Mouse (Mus musculus): Measurements from ENCODE around the gene Slit2.

The Slit2 gene

DNA sequence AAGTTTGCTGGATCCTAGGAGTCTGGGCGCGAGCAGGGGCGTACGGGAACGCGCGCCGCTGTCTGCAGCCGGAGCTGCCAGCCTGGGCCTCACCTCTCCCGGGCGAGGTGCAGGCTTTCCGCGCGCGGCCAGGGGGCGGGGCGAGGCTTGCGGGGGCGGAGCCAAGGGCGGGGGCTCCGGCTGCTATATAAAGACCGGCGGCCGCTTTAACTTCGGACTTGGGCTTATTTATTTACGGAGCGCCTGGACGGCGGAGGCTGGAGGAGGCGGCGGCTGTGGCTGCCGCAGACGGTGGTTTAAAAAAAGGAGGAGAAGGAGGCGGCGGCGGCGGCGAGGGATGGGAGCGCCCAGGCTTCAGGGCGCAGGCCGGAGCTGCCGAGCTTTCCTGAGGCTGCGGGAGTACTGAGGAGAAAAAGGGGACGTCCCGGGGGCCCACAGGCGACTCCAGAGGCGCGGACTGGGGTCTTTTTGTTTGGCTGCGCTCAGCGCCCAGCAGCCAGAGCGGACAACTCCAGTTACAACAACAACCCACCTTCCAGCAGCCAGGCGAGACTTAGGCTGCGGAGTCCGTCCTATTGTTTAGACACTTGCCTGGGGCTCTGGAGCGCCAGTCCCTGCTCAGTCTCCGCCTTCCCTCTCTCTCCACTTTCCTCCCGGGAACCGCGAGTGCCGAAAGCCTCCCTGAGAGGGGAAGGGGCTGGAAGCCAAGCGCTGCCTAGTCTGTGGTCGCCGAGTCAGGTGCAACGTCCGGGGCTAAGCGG lies at the start of gene Slit2:
Gene Slit2 (plus strand): TSS at position 198 of the 761 bp plus-strand sequence.
- DNase-seq (ENCODE audit: low read depth, low spot score) = no peak

DNA sequence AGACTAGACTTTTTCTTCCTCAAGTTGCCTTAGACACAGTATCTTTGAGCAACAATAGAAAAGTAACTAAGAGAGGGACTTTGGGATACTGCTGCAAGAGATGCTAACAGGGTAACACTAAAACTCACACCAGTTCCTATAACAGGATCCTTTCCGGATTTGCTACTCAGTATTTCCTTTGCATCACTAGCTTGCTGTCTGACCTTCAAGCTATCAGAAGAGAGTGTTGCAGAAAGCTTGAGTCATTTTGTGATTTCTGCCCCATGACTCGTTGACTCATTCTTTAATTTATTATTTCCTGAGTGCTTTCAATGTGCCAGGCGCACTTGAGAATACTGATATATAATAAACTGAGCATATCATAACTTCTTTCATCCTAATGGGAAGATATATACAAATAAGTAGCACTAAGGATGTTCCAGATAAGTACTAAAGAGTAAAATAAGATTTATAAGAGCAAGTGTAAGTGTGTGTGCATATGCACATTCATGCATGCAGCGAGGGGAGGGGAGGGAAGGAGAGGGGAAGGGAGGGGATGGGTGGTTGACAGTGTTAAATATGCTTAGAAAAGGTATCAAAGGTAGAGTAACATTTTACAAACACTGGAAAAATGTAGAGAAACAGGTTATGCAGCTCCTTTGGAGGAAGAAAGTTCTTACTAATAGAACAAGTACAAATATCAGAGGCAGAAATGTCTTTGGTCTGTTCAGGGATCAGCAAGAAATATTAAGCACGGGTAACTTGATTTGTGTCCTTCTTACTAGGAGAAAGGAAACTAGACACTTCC lies 44.2 kb upstream of the Slit2 start:
- no peak for DNase-seq (ENCODE audit: low read depth, low spot score)

DNA sequence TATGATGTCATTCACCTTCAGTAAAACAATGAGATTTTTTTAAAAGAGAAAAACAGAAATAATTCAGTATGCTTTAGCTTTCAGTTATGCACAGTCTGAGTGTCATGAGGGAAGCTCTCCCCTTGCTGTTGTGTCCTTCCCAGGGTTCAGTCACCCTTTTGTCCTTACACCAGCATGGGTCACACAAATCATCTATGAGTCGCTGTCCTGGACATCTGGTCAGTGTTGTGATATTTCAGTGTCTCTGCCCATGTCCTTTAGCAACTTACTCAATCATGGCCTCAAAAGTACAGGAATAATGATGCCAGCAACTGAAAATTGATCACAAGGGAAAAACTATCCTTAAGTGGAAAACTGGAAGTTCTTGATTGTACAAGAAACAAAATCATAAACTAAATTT lies 26.5 kb upstream of the Slit2 start:
- DNase-seq (ENCODE audit: low read depth, low spot score) = no peak

DNA sequence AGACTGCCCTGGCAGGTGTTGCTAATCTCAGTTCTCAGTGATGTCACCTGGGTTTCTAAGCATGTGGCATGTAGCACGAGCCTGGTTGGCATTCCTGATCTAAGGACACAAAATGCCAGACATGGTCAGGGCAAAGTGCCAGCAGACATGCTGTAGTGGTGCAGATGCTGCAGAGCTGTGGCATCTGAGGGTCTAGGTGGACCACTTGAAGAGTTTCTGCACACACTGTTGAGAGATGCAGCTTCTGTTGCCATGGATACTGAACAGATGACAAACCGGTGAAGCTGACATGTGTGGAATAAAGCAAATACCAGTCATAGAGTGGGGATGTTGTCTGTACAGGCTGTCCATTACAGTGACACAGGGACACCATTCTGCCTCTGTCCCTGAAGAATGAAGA lies 7.1 kb upstream of the Slit2 start:
- DNase-seq (ENCODE audit: low read depth, low spot score) = no peak

DNA sequence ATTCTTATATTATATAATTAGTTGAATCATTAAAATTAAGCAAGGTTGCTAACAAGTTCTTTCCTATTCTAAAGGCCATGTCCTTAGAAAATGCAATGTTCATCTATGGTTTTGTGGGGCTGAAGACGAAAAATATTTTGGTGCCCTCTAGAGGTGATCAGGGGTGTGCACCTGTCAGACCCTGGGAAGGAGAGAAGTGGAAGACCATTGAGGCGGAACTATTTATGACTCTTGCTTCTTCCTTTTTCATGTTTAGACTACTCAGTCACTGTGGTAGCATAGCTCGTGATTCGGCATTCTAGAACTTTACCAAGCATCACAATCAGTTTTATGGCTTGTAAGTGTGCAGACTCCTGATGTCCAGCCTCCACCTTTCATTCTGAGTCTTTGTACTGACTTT lies 3.6 kb upstream of the Slit2 start:
- DNase-seq (ENCODE audit: low read depth, low spot score) = no peak

DNA sequence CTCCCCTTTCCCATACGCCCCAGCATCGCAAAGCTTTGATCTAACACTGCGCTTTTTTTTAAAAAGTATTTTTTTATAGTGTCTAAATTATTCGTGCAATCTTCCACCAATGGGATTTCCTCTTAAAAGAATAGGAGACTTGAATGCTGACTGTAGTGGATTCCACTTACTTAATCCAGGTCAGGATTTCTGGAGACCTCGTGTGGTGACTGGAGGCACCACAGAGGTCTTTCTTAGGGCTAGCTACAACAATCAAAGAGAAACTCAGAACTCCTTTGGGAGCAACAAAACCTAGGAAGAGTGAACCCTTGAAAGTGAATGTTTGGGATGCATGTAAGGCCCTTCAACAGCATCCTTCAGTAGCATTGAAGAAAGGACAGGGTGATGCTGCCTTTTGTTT lies 2.5 kb upstream of the Slit2 start:
- no peak for DNase-seq (ENCODE audit: low read depth, low spot score)

DNA sequence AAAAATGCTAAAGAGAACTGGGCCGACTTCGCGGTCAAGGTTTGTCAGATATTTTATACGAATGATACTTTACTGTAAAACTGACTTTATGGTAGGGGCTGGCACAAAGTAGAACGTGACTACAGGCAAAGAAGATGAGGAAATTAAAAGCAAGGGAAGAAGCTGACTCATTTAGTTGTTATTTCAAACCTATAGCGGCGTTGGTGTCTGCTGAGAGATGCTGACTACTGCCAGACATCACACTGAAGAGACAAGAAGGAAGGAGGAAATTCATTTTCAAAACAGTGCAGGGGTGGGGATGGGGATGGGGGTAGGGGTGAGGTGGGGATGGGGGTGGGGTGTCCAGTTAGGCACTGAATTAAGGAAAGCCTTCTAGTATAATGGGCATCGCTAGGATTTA lies 987 bp upstream of the Slit2 start:
- no peak for DNase-seq (ENCODE audit: low read depth, low spot score)

DNA sequence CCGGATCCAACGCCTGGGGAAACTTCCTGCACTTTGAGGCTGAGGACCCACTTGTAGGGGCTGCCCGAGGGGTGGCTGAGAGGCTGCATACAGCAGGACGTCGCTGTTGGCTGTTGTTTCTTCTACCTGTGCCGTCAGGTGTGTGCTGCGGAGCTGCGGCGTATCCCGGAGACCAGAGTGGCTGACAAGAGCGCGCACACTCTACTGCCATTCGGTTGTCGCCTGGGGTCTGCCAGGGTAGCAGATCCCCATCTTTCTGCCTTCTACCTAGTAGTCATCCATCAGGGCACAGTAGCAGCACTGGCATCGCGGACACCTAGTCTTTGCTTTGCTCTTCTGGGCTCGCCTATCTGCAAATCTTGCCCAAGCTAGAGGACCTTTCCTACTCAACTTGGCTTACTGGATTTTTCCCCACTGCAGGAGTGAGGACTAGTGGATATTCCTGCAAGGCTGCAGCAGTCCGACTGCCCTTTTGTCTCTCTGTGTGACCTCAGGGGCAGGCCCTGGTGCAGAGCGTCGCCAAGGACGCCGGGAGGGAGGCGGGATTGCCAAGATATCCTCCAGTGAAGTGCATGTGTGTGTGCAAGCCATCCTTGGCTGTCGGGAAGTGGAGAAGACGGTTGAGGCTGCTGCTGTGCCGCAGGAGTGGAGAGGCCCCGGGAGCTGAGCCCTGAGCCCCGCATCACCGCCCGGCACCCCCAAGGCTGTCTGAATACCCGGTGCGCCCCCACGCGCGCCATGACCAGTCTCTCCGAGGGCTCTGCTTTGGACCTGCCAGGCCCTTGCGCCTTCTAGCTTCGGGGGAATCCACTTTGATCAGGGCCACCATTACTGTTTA lies 1.0 kb downstream of the Slit2 start:
- DNase-seq (ENCODE audit: low read depth, low spot score) = no peak

DNA sequence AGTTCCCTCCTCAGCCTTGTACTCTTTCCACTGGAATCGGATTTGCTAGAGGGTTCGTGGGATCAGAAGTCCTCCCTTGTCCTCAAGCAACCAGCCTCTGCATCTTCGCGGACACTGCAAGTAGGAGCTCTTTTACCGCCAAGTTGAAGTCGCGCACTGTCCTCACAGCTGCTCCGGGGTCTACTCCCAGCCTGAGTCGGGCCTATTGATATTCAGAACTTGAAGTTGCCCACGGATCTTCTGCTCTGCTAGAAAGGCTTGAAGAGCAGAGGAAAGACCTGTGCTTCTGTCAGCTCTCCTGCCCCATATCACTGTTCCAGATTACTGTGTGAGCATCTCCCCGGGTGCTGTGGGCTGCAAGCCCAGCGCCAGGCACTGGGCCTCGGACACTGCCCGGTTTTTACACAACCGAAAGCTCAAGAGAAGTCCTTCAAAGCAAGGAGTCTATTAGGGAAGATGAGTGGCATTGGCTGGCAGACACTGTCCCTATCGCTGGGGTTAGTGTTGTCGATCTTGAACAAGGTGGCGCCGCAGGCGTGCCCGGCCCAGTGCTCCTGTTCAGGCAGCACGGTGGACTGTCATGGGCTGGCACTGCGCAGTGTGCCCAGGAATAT lies 1.8 kb downstream of the Slit2 start:
- DNase-seq (ENCODE audit: low read depth, low spot score) = no peak

DNA sequence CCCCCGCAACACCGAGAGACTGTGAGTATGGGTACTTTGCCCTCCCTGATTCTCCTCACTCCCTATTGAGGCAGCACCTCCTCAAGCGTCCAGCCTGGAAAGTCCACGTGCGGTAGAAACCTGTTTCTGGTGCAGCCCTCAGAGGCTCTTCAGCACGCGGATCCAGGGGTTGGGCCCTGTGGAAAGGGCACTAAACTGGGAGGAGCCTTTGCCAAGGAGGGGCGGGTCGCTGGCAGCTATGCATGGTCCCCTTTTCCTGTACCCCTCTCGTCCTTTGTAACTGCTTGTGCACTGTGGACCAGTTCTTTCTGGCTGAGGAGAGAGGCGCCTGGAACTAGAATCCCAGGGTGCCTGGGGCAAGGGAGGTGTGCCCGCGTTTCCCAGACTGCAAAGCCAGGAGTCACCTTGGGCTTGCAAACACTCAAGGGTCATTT lies 2.3 kb downstream of the Slit2 start:
- no peak for DNase-seq (ENCODE audit: low read depth, low spot score)

DNA sequence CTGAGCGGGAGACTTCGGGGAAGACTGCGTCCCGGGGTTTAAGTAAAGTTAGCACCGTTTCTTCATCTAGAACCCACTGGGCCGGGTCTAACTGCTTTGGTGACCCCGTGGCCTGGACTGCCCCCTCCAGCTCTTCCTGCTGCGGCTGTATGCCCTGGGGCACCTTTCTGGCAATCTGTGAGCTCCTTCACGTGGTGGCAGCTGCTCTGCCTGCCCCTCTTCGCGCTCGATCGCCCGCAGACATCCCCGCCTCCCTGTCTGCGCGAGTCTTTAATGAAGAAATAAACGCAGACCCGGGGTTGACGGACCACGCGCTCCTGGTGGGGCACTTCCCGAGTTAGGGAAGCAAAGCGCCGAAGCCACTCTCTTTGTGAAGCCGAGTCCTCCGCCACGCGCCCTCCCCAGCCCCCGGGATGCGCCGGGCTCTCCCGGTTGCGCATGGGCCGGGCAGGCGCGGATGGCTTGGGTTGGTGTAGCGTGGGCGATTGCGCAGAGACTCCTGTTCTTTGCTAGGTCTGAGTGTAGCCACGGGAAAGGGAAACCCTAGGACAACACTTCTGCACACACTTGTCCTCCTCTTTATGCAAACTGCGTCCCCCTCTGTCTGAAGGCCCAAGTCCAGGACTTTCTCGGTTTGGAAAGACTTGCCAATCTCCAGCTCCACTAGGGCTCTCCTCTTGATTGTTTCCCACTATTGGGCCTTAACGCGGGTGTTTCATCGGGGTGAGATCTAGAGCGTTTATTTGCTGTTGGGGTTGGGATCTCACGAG lies 3.1 kb downstream of the Slit2 start:
- DNase-seq (ENCODE audit: low read depth, low spot score) = no peak

DNA sequence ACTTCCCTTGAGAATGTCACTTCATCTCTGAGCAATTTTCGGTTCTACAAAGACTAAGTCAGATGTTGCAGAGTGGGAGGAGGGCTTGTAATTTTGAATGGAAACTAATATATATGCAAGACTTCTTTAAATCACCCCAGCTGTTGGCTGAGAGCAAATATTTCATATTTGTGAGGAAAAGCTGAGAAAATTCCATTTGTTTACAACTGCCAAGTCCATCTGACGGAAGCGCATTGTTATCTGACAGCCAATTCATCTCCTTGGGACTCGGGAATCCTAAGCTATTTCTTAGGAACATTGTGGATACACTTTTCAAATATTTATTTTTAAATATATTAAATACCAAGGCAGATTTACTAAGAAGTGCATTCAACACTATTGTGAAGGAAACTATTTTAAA lies 8.0 kb downstream of the Slit2 start:
- no peak for DNase-seq (ENCODE audit: low read depth, low spot score)

DNA sequence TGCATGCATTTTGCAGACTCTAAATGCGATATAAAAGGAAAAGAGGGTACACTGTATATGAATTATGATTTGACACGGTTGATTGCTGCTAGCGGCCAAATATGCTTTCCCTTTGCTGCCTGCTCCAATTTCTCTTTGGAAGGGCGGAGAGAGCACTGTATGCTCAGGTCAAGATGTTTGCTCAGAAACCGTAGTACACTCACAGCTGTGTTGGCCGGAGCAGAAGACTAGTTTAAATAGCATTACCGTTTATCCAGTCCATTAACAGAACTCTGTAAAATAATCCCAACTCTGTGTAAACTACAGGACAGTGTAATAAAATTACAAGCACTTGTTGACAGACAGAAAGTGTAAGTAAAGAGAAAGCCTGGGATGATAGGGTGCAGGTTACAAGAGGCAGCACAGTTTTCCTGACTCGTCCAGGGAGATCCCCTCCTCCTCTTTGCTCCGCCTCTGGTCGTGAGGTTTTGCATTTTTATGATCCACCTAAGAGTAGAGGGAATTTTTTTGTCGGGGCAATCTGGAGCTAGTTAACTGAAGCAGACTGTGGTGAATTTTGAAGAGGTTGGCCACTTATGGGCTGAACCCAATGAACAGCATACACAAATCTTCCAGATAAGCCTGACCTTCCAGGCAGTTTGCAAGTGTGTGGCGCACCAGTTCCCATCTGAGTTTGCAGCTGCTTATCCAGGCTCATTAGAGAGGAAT lies 20.9 kb downstream of the Slit2 start:
- no peak for DNase-seq (ENCODE audit: low read depth, low spot score)

DNA sequence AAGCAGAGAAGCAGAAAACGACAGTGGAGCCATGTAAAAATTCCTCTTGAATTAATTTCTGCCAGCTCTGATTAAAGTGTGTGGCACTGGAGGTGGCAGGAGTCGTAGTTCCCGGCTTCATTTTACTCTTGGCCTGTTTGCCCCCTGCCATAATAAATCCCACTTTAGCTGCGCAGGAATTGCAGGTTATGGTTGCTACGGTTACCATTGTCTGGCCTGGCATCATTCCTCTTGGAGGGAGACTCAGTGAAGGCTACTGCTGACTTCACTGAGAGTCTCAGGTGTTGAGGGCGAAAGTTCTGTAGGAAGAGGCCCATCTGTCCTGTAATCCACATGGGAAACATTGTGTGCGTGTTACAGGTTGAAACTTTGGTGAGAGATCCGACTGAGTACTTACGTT lies 22.6 kb downstream of the Slit2 start:
- DNase-seq (ENCODE audit: low read depth, low spot score) = no peak

DNA sequence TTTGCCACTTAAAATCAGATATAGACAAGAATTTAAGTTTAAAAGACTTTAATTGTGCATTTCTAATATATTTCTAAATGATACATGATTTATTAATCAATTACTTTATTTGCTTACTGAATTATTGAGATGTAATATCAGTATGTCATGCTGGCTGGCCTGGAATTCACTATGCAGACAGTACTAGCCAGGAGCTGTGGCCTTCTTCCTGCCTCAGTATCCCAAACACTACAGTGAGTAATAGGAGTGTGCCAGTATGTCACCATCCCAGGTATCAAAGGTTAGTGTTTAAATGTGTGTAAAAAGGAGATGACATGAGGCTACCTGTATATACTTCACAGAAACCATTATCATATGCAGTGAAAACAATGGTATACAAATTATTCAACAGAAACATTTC lies 23.1 kb downstream of the Slit2 start:
- DNase-seq (ENCODE audit: low read depth, low spot score) = no peak

DNA sequence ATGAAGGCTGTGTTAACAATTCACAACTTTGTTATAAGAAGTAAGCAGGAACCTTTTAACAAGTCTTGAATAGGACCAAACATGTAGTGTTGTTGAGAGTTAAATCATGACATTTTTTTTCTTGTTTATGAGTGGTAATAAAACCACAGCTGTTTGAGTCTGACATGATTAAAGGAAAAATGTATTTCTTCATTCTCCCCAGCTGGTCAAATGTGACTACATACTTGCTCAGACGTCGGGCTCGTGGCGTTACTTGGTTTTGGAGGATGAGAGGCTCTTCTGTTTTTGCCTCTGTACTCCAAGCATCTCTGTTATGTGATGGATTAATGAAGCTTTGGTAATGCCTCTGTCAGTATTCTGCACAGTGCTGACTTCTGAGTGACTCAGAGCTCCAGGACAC lies 40.5 kb downstream of the Slit2 start:
- no peak for DNase-seq (ENCODE audit: low read depth, low spot score)

DNA sequence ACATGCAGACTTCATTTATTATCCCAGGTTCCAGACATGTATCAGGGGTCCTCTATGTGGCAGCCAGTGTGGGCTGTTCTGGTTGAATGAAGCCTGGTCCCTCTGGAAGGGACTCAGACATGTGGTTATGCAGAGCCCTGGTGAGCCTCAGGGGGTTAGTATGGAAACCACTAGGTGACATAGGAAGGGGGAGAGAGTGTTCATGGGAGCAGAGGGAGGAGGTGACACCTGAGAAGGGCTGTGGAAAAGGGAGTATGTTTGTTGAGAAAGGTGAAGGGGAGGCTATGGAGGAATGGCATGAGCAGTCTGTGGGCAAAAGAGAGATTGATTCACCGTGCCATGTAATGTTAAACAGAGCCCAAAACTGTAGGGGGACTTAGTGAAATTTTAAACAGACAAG lies 51.9 kb downstream of the Slit2 start:
- no peak for DNase-seq (ENCODE audit: low read depth, low spot score)

DNA sequence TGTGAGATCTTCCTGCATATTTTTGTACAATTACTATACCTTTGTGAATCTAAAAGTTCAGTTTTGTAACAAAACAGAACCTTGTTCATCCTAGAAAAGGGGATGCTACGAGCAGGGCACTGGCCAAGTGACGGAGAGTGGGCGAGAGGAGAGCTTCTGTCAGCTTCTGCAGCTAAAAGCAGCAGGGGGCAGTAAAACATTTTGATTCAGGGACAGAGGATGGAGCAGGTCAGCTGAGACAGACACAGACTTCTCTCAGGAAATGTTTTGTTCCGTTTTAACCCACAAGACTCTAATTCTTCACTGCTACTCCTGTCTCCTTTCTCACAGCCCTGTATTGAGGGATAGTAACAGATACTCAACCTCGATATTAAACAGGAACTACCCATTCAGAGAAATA lies 55.1 kb downstream of the Slit2 start:
- no peak for DNase-seq (ENCODE audit: low read depth, low spot score)

DNA sequence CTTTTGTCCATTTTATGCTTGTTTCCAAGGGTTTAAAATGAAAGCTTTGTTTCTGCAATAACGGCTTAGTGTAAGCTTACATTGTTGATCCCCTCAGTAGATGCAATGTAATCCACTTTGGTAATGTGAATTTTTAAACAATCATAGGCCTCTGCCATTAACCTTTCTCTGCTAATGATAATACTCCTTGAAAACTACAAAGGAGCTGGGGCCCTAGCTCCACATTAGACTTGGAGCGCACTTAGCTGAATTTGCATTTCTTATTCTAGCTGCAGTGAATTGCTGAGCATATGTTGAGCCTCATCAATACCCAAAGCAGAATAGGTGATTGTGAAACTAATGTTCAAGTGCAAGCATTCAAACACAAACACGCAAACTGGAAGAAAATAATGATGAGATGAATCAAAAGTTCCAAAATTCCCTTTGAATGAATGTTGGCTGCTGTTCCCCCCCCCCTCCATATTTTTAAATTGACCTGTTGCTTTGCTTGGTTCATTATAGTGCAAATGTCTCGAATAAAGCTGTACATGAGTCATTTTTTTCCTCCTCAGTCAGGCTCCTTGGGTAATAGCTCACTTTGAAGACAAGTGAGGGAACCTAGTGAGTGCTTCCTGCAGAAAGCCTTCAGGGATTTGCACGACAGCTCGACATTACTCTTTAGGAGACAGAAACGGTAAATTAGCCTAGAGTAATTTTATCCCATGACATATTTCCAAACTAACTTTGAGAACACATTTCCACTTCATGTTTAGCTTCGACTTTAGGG lies 66.2 kb downstream of the Slit2 start:
- DNase-seq (ENCODE audit: low read depth, low spot score) = no peak
